Mouse (Mus musculus) T-helper 17 cell (primary cell): Measurements from ENCODE around the gene Terb1.

Experiments used
- in situ Hi-C, 2 experiments: fragments of 300-600 bp; cut with MboI, MseI; formaldehyde crosslinking; loops; 1 replicate in 1 of 2; 2 replicates in 1 of 2; pipeline ENCODE4 v1.15.1; 2025; ENCODE audit warnings: high pct_unique_total_duplicates in 2 of 2

Terb1 gene

GRCm38 (mm10) chr8:104452177-104452576 lies 57.5 kb downstream of the Terb1 start:
- in situ Hi-C loops: no loop called here

- in situ Hi-C loops: no loop called here
Measured at GRCm38 (mm10) chr8:104448796-104449195, 60.9 kb downstream of the Terb1 start.

GRCm38 (mm10) chr8:104446016-104446415 lies 63.7 kb downstream of the Terb1 start:
- in situ Hi-C loops: no loop called here

GRCm38 (mm10) chr8:104445248-104445647 lies 64.5 kb downstream of the Terb1 start:
- in situ Hi-C loops: no loop called here

GRCm38 (mm10) chr8:104443125-104443679 lies 66.5 kb downstream of the Terb1 start:
- in situ Hi-C loops: loop anchor here in 1 of 2 experiments (5.0 kb wide), 2 partner anchors 101 to 196 kb away; partner anchors contain the start of gene Tk2

- in situ Hi-C loops: loop anchor here in 1 of 2 experiments (5.0 kb wide), 2 partner anchors 100 to 195 kb away; partner anchors contain the start of gene Tk2
Measured at GRCm38 (mm10) chr8:104442299-104443124, 67.2 kb downstream of the Terb1 start, which contains the start of gene Dync1li2. Gene Dync1li2, minus strand, starts transcription at chr8:104443047.

GRCm38 (mm10) chr8:104441613-104442012 lies 68.1 kb downstream of the Terb1 start:
- in situ Hi-C loops: loop anchor here in 1 of 2 experiments (5.0 kb wide), 2 partner anchors 99 to 194 kb away; partner anchors contain the start of gene Tk2

- in situ Hi-C loops: no loop called here
Measured at GRCm38 (mm10) chr8:104439461-104439860, 70.2 kb downstream of the Terb1 start.

GRCm38 (mm10) chr8:104437494-104438135 lies 72.1 kb downstream of the Terb1 start:
- in situ Hi-C loops: no loop called here

- in situ Hi-C loops: no loop called here
Measured at GRCm38 (mm10) chr8:104436591-104436990, 73.1 kb downstream of the Terb1 start.

- in situ Hi-C loops: no loop called here
Measured at GRCm38 (mm10) chr8:104436038-104436437, 73.7 kb downstream of the Terb1 start.

- in situ Hi-C loops: no loop called here
Measured at GRCm38 (mm10) chr8:104434826-104435354, 74.8 kb downstream of the Terb1 start.

GRCm38 (mm10) chr8:104434275-104434674 lies 75.4 kb downstream of the Terb1 start:
- in situ Hi-C loops: no loop called here

GRCm38 (mm10) chr8:104433191-104433842 lies 76.4 kb downstream of the Terb1 start:
- in situ Hi-C loops: no loop called here

GRCm38 (mm10) chr8:104432656-104433055 lies 77.1 kb downstream of the Terb1 start:
- in situ Hi-C loops: no loop called here

GRCm38 (mm10) chr8:104430230-104430629 lies 79.5 kb downstream of the Terb1 start:
- in situ Hi-C loops: no loop called here

- in situ Hi-C loops: no loop called here
Measured at GRCm38 (mm10) chr8:104427703-104428102, 82.0 kb downstream of the Terb1 start.

- in situ Hi-C loops: no loop called here
Measured at GRCm38 (mm10) chr8:104422313-104422712, 87.4 kb downstream of the Terb1 start.

- in situ Hi-C loops: no loop called here
Measured at GRCm38 (mm10) chr8:104416022-104416421, 93.7 kb downstream of the Terb1 start.

GRCm38 (mm10) chr8:104414204-104414603 lies 95.5 kb downstream of the Terb1 start:
- in situ Hi-C loops: no loop called here

- in situ Hi-C loops: no loop called here
Measured at GRCm38 (mm10) chr8:104413770-104414169, 95.9 kb downstream of the Terb1 start.
